Mouse (Mus musculus) mature B cell (primary cell): ENCODE measurements around the gene Mapkapk2.

ENCODE experiments used
- in situ Hi-C: fragments of 300-500 bp; cut with MboI; formaldehyde crosslinking; loops from 2 replicates; pipeline ENCODE4 v1.14.3; 2019

Gene Mapkapk2

GRCm38 (mm10) chr1:131020425-131021310 lies 77.0 kb downstream of the Mapkapk2 start:
- in situ Hi-C loops = no loop called here

GRCm38 (mm10) chr1:131019492-131020098 lies 78.0 kb downstream of the Mapkapk2 start, which contains the start of gene Il10:
Il10 (plus strand) TSS chr1:131019845.
- in situ Hi-C loops = no loop called here

DNA sequence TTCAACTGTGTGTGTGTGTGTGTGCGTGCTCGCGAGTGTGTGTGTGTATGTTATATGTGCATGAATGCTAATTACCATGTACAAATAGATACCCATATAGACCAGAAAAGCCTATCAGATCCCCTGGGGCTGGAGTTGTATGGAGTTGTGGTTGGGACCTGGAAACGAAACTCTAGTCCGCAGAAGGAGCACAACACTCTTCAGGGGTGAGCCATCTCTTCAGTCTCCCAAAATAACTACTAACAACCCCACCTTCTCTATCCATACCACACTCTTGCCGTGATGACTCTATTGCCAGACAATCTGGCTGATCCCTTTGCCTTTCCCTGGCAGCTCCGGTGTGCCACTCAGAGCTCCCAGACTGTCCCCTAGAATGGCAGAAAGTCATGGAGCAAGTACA lies 81.7 kb downstream of the Mapkapk2 start:
- in situ Hi-C loops = no loop called here

- in situ Hi-C loops = no loop called here
These were observed 82.3 kb downstream of the Mapkapk2 start for GRCm38 (mm10) chr1:131015281-131015680.

- in situ Hi-C loops = no loop called here
These were observed 83.7 kb downstream of the Mapkapk2 start for GRCm38 (mm10) chr1:131013926-131014325.

- in situ Hi-C loops = no loop called here
These were observed 85.1 kb downstream of the Mapkapk2 start for GRCm38 (mm10) chr1:131012494-131012893.

DNA sequence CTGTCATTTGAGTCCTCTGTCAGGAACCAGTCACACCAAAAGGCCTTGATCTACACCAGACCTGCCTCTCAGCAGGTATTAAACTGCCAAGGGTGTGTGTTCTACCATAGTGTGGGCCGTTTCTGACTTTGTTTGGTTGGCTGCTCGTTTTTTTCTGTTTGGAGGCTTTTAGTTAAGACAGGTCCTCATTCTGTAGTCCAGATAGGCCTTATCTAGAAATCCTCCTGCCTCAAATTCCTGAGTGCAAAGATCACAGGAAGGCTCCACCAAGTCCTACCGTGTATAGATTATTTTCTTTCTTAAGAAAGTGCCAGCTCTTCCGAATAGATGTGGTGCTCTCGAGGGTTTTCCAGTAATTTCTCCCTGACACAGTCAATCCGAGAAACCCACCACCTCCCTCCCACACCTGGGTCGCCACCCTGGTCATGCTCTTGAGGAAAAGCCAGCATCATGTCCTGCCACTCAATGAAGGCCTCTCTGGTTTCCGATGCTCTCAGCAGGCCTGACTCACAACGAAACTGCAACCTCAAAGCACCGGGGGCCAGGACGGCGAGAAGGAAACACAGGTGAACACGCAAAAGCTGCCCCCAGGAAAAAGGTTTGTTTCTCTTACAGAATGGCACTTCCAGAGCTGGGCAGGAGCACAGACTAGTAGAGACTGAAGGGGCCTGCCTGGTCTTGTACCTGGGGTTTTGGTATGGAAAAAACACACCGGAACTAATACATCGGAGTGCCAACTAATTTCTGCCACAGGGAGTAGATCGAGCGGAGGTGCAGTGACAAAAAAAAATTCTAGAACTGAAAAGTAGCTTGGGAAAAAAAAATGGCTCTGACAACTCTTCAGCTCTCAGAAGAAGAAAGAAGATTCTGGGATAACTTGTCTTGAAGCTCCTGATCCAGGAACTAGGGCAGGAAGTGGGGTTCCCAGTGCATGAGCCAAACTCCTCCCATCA lies 87.1 kb downstream of the Mapkapk2 start:
- in situ Hi-C loops = no loop called here

DNA sequence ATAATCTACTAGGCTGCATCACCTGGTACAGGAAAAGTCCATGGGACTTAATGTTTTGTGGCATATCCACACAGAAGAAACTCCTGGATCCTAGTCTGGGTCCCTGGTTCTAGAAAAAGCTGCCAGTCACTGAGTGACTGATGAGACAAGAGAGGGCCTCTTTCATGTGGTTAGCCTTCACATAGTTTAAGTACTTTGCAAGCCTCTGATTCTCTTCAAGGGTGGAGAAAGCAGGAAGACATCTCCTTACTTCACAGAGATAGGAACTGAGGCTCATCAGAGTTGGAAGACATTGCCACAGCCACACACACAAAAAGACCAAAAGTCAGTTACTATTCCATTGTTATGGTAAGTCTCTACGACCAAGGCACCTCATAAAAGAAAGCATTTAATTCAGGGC lies 91.6 kb downstream of the Mapkapk2 start:
- in situ Hi-C loops = no loop called here
